Mouse (Mus musculus): Measurements from ENCODE around the gene Setd1a.

DNA sequence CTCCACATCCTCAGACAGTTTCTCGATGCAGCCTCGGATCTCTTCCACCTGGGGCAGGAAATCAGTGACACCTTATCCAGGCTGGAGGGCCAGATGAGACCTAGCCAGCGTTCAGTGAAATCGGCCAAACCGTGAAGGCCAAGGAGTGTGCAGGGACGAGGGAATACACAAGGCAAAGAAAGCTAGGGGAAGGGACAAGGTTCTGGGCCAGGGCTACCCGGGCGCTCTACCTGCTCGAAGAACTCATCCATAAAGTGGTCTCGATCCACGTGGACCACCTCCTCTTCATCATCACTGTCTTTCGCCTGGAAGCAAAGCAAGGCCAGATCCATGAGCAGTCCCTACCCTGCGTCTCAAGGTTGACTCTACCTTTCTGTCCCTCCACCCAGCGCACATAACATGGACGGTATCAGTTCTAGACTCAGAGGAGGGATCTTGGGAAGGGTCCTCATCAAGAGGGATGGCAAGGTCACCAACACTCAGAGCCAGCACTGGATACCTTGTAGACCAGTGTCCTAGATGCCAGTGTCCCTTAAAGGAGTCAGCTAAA lies 38.7 kb downstream of the Setd1a start:
- no peak for TF ChIP-seq CTCF (IDR thresholded peaks at IDR 0.05; ENCODE audit: low read depth, low read length)
- no peak for TF ChIP-seq POLR2A (IDR thresholded peaks at IDR 0.05; ENCODE audit: insufficient read depth, low read length)
- no peak for TF ChIP-seq EP300 (IDR thresholded peaks at IDR 0.05; ENCODE audit: insufficient read depth, low read depth, low read length)

Data from ES-Bruce4 (cell line).